Mouse (Mus musculus) cerebellum, adult 18-20 months (tissue): ENCODE measurements around the gene Ston1.

Experiments
- DNase-seq, 2 experiments: peaks; one replicate each; pipeline ENCODE4 v3.0.0; 2021

The Ston1 gene

DNA sequence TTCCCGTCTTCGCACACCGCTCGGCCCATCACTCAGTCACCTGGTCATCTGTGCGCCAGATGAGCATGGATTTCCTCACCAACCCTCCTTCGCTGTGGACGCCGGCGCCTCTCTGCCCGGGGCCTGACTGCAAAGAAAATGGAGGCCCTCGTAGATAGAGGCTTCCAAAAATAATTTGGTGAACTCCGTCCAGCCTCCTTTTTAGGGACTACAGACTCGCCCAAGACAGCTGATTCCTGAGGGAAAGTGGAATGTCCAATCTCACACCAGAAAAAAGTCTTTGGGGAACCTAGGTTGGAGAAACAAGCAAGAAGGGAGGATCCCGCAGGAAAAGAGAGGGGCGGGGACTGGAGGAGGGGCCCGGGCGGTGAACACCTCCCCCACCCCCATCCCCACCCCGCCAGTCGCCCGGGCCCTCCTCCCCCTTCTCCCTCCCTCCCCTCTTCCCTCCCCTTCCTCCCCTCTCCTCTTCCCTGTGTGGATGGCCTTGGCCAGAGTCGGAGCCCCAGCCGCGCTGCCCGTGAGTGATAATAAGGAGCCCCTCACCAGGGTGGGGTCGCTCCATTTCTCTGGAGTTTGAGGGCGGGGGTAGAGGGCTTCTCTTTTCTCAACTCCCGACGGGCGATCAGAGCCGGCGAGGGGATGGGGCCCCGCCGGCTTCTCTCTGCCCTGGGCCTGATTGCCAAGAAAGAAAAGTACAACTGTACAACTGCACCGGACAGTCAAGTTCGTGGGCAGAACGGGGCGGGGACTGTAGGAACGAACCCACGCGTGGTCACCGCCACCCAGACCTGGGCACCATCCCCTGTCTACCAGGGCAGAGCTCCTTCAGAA lies at the start of gene Ston1:
Gene Ston1, plus strand, starts transcription at position 463 of the 834 bp plus-strand sequence.
- DNase-seq = peak; percentile 59 to 67

DNA sequence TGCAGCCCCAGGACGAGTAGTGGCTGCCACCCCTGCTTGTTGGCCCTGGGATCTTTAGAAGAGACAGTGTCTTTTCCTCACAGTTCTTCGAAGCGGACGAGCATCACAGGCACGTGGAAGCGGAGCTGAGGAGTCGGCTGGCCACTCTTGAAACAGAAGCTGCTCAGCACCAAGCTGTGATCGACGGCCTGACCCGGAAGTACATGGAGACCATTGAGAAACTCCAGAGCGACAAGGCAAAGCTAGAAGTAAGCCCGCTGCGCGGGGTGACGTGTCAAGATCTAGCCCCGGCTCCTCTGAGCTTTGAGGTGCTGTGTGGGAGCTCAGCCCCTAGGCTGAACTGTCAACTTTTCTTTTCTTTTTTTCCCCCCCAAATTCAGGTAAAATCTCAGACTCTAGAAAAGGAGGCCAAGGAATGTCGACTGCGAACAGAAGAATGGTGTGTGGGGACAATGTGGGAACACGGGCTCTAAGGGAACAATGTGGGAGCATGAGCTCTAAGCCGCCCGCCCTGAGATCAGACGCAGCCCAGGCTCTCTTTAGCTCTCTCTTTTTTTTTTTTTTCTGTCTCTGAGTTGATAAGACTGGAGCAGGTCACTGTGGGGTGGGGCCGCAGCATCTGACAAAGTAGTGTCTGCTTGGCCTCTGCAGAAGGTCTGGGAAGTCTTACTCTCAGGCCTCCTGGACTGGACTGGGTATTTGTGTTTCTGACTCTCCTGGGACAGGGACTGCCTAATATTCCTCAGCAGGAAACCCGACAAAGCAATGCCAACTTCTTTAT lies 47.9 kb upstream of the Ston1 start:
- DNase-seq = no peak

DNA sequence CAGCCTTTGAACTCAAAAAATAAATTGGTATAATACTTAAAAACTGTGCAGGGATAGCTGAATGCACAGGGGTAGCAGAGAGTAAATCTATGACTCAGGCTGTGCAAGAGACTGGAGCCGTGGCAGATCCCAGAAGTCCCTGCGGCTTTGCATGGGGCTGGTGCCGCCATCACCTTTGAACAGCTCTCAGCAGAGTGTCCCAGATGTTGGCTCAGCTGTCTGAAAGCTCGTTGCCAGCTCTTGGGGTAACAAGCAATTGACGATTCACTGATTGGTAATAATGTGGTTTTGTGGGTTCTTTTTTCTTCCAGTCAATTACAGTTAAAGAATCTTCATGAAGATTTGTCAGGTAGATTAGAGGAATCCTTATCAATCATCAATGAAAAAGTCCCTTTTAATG lies 47.1 kb upstream of the Ston1 start:
- DNase-seq = no peak

DNA sequence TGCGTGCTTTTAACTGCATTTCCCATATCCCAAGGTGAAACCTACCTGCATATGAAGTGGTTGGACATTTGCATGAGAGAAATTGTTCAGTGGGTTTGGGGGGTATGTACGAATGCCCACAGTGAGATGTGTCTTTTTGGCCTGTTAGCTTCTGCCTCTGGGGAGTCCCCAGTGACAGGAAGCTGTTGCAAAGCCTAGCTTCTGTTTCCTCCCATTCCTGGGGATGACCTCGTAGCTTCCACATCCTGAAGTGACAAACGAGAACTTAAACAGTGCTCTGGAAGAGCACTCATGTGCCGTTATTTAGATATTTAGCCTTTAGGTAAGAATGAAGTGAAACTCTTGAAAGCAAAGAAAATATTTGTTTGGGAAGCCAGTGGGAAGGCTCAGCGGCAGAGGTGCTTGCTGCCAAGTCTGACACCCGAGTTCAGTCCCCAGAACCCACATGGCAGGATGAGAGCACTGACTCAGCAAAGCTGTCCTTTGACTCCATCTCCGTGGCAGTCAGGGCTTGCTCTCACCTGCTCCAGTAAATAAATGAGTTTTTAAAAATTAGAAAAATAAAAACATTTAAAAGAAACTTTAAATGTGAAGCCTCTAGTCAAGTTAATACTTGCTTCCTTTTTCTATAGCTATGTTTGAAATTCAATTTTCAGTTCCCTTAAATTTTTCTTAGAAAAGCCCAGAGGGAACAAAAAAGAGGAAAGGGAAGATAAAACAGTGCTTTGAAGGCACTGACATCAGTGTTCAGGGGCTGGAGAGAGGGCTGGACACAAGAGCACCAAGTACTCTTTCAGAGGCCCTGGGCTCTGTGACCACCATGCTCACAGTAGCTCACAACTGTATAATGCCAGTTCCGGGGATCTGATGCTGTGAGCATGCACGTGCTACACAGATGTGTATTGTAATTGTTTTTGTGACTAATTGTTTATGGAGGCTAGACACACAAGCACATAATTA lies 46.2 kb upstream of the Ston1 start:
- no peak for DNase-seq

DNA sequence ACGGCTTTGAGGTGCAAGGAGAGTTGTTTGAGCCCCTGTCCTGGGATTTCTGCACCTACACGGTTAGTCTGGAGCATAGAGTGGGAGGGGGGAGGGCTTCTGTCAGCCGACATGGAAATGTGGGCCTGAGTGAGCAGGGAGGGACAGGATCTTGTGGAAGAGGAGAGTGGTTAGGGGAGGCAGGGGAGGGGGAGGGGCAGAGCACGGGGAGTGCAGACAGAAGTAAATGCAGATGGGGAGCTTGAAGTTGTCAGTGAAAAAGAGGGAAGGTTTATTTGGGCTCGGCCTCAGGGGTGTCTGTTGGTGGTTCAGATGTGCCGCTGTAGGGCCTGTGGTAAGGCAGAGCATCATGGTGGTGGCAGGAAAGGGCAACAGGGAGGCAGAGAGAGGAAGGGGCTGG lies 44.9 kb upstream of the Ston1 start:
- no peak for DNase-seq

DNA sequence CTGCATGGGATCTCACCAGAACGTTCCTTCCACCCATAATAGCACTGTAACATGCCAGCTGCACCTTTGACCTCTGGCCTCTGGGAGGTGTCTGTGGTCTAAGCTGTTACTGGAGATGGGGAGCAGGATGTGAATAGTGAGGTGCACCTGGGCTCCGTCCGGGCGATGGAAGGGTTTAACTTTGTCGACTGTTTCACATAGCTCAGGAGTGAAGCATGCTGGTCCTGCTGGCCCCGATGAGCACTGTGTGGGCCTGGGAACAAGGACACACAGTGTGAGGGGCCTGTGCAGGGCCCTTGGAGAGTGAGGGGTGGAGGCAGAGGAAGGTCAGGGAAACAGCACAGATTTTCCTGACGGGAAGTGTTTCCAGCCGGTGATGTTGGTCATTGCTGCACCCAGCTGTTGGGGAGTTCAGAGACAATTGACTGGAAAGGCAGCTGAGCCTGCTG lies 44.5 kb upstream of the Ston1 start:
- DNase-seq = no peak

DNA sequence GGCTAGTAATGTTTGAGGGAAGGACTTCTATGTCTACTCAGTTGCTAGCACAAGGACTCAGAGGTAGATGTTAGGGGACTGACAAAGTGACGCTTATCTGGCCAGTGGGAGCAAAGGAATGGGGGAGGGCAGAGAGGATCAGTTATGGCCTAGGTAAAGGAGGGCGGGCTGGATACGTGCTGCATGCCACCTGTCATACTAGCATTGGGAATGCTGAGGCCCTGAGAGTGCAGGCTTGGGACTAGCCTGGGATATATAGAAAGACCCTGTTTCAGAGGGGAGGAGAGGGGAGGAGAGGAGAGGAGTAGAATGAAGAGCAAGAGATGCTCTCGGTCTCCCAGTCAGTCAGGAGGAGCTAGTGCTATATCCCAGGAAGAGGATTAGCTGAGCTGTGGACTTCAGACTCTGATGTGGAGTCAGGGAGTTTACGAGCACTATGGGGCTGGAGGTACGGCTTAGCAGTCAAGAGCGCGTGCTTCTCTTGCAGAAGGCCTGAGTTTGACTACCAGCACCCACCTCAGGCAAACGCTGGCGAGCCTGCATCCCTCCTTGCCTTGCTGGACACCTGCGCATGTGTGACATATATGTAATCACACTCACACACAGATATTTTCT lies 43.9 kb upstream of the Ston1 start:
- no peak for DNase-seq

DNA sequence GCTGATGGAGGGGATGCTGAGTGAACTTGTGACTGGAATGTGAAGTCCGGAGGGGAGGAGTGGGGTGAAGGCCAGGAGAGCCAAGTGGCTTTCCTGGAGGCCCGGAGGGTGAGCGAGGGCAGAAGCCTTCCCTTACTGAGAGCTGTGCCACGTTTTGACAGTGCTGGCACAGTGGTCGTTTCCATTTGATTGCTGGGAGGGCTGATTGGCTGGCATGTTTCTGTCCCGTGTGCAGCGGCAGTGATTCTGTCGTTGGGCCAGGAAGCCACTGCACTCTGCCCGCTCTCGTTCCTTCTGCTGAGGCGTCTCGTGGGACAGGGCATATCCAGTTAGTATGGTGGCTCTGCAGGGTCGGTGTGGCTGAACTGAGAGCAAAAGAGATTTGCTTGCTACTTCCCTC lies 41.3 kb upstream of the Ston1 start:
- no peak for DNase-seq

DNA sequence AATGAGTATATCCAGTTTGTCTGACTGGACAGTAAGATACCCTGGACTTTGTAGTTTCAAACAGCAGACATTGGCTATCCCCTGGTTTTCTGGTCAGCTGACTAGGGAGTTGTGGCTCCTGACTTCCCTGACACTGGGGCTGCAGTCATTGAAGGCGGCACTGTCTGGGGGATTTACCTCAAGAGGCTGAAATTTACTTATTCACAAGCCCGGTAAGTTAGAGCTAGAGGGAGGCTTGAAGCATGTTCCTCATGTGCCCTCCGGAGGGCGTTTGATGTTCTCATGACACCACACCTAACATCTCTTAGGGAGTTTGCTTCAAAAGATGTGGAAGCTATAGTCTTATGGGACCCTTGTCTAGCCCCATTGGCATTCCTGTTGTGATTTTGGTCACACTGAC lies 40.8 kb upstream of the Ston1 start:
- DNase-seq = no peak

DNA sequence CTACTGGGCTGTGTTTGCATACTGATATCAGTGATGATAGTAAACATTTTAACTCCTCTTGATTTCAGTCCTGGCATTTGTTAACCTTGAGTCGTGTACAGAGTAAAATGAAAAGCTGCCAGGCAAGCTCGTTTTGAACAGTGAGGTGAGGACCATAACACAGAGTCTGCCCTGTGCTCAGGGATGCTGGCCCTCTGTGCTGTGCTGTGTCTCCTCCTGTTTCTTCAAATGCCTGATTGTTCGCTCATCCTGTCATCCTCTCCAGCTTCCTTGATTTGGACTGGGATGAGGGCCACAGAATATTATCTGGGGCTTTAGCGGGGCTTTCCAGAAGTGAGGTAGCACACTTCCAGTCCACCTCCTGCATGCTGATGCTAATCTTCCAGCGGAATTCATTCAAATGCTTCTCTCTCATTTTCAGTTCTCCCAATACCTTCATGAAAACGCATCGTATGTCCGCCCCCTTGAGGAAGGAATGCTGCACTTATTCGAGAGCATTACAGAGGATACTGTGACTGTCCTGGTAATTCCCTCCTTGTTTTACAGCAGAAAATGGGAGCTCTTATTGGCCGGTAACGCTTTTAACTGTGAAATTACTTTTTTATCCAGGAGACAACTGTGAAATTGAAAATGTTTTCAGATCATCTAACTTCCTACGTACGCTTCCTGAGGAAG lies 39.2 kb upstream of the Ston1 start:
- DNase-seq = peak; percentile 76 to 83

DNA sequence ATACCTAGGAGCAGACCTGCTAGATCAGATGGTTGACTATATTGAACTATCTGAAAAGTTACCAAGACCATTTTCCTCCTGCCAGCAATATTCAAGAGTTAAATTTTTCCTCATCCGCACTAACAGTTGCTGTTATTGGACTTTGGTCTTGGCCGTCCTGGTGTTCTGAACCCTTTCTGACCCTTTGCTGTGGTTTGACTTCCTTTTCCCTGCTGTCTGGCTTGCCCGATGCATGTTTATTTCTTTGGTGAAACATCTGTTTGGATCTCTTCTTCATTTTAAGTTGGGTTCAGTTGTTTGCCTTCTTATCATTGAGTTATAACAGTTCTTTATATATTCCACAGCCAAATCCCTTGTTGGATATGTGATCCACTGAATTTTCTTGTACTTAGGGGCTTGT lies 33.9 kb upstream of the Ston1 start:
- DNase-seq = no peak

DNA sequence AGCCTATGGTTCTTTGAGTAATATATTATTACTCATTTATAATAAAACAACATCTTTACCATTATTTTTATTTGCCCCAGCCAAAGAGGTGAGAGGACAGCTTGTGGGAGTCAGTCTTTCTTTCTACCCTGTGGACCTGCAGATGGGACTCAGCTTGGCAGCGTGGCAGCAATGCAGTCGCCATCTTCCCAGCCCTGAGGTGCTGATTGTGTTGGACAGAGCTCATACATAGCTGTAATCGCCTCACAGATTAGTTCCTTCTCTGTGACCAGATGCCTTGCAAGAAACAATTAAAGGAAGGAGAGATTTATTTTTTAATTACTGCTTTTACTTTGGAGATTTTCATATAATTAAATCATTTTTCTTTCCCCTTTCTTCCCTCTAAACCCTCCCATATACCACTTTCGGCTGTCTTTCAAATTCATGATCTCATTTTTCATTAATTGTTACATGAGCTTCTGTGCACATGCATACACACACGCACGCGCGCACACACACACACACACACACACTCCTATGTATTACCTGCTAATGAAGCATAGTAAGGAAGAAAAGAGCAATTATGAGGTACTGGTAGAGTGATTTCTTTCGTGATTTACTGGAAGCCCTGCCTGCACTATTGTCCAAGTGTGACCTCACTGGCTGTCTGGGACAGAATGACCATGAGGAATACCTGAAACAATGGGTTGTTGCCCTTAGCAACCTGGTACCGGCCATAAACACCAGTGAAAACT lies 27.5 kb upstream of the Ston1 start:
- DNase-seq = no peak

DNA sequence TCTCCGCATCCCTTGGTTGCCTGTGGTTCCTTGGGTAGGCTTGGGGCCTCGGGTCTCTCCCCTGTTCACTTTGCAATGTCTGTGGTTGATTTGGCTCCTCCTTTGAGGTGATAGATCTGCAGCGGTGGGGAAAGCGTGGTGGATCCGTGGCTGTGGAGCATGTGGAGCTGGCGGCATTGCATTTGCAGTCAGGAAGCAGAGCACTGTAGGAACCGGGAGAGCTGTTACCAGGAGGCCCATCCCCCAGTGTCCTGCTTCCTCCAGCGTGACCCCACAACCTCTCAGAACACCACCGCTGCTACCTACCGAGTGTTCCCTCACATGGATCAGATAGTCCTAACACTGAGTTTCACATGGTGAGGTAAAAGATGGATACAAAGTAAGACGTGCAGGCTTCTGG lies 26.7 kb upstream of the Ston1 start:
- DNase-seq = no peak

DNA sequence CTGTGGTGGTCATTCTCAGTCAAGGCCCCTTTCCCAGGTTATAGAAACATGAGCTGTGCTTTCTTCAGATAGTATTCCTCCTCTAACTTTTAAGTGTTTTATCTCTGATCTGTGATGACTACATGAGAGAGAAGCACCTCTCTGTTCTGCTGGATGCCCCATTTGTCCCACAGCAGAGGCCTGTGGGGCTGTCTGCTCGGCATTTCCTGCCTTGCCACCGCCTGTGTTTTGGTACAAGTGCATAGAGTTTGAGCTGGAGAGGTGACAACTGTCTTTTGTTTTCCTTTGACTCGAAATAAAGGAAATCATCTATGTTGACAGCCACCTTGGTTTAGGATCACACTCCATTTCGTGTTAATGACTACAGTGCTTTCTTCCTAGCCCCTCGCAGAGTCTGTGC lies 22.7 kb upstream of the Ston1 start:
- no peak for DNase-seq

DNA sequence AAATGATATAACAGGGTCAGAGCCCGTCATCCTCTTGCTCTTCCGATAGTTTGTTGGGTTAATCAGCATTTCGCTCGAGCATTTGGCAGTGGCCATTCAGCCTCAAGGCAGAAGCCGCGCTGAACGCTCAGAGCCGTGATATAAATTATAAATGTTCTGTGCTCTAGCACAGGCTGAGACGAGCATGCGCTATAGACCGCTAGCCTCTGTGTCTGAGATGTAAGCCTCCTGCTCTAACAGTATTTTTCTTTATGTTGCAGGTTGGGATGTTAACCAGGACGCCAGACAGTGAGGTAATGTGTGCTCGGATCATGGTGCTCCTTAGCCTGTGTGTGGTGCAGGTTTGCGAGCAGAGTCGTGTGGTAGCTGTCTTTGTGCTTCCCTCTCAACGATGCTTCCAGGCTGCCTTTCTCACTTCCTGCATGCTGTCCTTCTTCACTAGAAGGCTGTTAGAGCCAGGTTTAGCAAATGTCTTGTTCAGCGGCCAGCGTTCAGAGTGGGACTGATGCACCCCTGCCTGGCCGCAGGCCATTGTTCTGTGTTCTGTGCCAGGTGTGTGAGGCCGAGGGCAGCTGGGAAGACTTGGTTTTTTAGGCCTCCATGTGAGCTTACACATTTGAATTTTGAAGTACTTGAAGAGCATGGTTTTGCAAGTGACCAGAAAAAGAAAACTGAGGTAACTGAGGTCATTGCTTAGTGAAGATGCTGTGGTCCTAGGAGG lies 18.8 kb upstream of the Ston1 start:
- no peak for DNase-seq

DNA sequence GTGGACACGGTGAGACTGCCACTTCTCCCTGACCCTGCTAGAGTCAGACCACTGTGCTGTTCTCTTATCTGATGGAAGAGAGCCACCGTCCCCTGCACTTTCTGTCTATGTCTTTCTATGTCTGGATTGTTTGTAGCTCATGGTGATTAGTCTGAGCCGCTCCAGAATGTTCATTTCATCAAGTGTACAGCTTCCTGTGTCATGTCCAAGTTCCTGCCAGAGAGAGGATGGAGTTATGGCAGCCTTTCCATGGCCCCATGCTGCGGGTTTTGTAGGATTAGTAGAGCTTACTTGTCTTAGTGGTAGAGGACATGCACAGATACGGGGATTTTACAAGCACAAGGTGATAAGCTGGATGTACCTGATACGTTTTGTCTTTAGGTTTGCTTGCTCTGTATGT lies 16.9 kb upstream of the Ston1 start:
- DNase-seq = no peak

DNA sequence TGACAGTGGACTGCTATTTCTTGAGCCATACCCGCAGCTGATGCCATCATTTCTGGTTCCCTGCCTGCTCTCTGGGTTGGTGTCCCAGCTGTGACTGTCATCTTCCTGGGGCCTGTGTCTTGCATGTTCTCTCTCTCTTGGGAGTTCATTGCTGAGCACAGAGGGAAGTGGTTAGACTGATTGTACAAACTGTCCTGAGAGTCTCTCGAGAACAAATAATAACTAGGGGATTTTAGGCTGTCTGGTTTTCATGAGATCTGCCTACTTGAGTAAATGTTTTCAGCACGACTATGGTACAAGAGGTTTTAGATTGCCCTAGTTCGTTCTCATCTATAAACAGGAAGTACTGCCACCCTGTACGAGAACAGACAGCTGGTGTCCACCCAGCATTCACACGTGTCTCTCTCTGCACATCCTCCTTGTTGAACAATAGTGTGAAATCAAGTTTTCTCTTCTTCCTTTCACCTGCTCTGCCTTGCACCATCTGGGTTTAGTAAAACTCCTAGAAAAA lies 15.9 kb upstream of the Ston1 start:
- no peak for DNase-seq

DNA sequence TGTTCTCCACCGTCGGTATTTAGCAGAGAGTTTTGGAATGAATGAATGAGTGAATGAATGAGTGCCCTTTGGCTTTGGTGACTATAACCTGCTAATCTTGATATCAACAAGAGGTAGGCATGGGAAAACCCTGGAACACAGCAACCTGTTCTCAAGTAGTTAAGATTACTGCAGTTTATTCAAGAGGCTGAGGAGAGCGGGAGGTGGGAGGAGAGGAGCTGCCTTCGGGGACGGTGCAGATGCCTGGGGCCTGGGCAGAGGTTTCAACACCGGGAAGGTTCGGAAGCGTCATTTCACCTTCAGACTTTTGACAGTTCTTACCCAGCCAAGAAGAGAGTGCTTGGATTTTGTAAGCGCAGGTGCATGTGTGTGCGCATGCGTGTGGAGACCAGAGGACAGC lies 14.5 kb upstream of the Ston1 start:
- DNase-seq = no peak

DNA sequence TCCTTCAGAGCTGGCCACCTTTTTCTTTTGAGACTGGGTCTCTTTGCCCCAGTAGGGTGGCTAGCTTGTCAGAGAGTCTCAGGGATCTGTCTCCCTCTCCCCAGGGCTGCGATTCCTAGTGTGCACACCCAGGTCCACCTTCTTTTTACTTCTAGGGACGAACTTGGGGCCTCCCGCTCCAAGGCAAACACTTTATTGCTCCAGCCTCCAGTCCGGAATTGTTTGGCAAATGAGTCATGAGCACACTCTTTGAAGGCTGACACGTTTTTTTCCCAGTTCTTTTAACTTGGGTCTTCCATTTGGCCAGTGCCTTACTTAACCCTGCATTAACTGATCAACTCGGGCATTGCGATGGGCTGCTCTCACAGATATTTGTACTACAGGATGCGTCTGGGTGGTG lies 14.1 kb upstream of the Ston1 start:
- no peak for DNase-seq

DNA sequence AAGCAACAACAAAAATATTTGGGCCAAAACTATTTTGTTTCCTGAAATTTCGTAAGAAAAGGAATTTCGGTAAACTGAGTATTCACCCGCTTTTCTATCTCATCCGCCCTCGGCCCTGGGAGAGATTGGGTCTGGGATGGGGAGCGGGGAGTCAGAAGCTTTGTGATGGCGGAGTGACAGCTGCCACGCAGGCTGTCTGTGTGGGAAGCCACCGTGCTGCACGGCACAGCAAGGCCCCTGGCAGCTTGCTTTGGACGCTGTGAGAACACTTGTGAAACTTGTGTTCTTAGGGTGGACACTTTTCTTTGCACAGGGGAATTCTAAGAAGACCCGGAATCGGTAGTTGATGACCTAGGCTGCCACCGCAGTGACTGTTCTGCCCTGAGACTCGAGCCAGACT lies 10.1 kb upstream of the Ston1 start:
- DNase-seq = no peak
